Mouse (Mus musculus) stomach, embryonic 14.5 days (tissue): ENCODE measurements around the gene Bbox1. TPM values are rescaled to one million over a fixed set of nuclear protein-coding genes. Genes with fewer than 3 reads are reported as not detected.

Source experiments
- ATAC-seq: fragments of 200-750 bp; cut with Nextera tagmentation; 2 replicates; pipeline ENCODE4 v1.8.0; 2017; ENCODE audit warnings: low read depth, moderate TSS enrichment; ENCODE audit not compliant: insufficient number of reproducible peaks, insufficient read depth, low FRiP score
- H3K27ac ChIP-seq: fragments of 300-500 bp; sonication (generic); 2 replicates; pipeline ENCODE4 v1.5.1; 2014; ENCODE audit warnings: mild to moderate bottlenecking, low read length, moderate library complexity, mixed read lengths
- H3K27me3 ChIP-seq: fragments of 300-500 bp; sonication (generic); 2 replicates; pipeline ENCODE4 v1.6.1; 2014; ENCODE audit warnings: low read length, control low read depth, mixed read lengths; ENCODE audit not compliant: control insufficient read depth, insufficient read depth
- H3K36me3 ChIP-seq: fragments of 300-500 bp; sonication (generic); 2 replicates; pipeline ENCODE4 v1.6.1; 2014; ENCODE audit warnings: mild to moderate bottlenecking, control low read depth, low read length, moderate library complexity, mixed read lengths; ENCODE audit not compliant: control insufficient read depth, insufficient read depth
- H3K4me1 ChIP-seq: fragments of 300-500 bp; sonication (generic); 2 replicates; pipeline ENCODE4 v1.6.1; 2014; ENCODE audit warnings: low read length, control low read depth, mixed read lengths; ENCODE audit not compliant: control insufficient read depth, insufficient read depth
- H3K4me2 ChIP-seq: fragments of 300-500 bp; sonication (generic); replicated peaks from 2 replicates; pipeline ENCODE4 v1.6.1; 2014; ENCODE audit warnings: low read depth, low read length, control low read depth
- H3K4me3 ChIP-seq: fragments of 300-500 bp; sonication (generic); 2 replicates; pipeline ENCODE4 v1.5.1; 2014; ENCODE audit warnings: low read depth, low read length, control low read depth
- H3K9ac ChIP-seq: fragments of 300-500 bp; sonication (generic); replicated peaks from 2 replicates; pipeline ENCODE4 v1.6.1; 2014; ENCODE audit warnings: low read depth, mild to moderate bottlenecking, control low read depth, low read length, moderate library complexity, mixed read lengths
- H3K9me3 ChIP-seq: fragments of 300-500 bp; sonication (generic); 2 replicates; pipeline ENCODE4 v1.6.1; 2016; ENCODE audit warnings: low read depth, low read length, control low read depth; ENCODE audit not compliant: control insufficient read depth
- WGBS: fragments of 180-500 bp; shearing (Covaris S2); extraction: QIAGEN DNeasy Blood & Tissue Kit; methylation state at CpG from one replicate; pipeline ENCODE4 v1.1.7; 2014; 5-methylcytosine and 5-hydroxymethylcytosine counted together
- polyA plus RNA-seq: library from polyadenylated mRNA; unstranded; fragments of >200 nt; fragmentation: Nextera tagmentation; extraction: Ambion mirVana; gene quantifications from 2 replicates; pipeline ENCODE4 v1.2.1, GENCODE M21; 2014

Bbox1 gene
- polyA plus RNA-seq, 1 experiment from 2014 or later, result 0.17 TPM

DNA sequence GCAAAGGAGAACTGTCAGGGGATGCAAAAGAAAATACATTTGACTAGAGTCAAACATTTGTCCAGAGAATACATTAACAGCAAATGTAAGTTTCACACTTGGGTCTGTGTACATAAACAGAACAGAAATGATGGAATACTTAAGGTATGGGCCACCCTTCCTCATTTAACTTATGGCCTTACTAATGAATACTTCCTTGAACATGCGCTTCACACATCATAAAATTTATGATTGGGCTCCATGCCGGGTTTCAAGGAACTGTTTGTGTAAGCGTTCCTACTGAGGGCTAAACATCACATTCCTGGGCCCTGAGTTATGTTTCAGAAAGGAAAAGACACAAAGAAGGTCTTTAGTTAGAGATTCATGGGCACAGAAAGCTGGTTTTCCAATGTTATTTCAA is 19.4 kb downstream of the Bbox1 start:
- H3K36me3 ChIP-seq, result no peaks in the 10 kb centered on the region
- no peak overlapping the region for H3K4me2 ChIP-seq
- 28% methylated on average over 3 of the region's 3 CpGs for WGBS
- no peak overlapping the region for H3K4me3 ChIP-seq
- no peak overlapping the region for H3K9ac ChIP-seq
- 0 out of 2 replicates have a peak, but pooled peaks cover 2% of the 10 kb centered on the region for H3K4me1 ChIP-seq
- H3K9me3 ChIP-seq, result no peaks in the 10 kb centered on the region
- H3K27ac ChIP-seq, result no peak overlapping the region
- ATAC-seq, result no peak; the same call in 1 of the 2 replicates
- H3K27me3 ChIP-seq, result no peaks in the 10 kb centered on the region

DNA sequence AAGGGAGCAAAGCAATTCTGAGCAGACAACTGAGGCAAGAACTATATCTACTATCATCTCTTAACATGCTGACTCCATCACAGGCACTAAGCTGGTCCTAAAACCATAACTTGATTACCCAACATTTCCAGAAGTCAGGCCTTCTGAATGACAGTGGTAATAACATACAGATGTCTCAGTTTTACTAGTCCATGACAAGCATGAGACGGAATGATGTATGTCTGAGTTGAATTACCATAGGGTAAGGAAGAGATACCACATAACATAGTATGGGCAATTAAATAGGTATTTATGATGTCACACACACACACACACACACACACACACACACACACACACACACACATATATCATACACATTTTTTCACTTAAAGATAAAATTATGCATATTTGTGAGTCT is 26.4 kb downstream of the Bbox1 start:
- H3K9me3 ChIP-seq, result no peaks in the 10 kb centered on the region
- no peaks in the 10 kb centered on the region for H3K27me3 ChIP-seq
- H3K9ac ChIP-seq, result no peak overlapping the region
- no peak overlapping the region for H3K4me3 ChIP-seq
- H3K4me2 ChIP-seq, result no peak overlapping the region
- H3K4me1 ChIP-seq, result peaks cover 3% of the 10 kb centered on the region; the same call in 1 of the 2 replicates
- H3K36me3 ChIP-seq, result no peaks in the 10 kb centered on the region
- no peak for ATAC-seq
- H3K27ac ChIP-seq, result no peak overlapping the region
- WGBS, result 91% methylated on average over 1 of the region's 1 CpGs

DNA sequence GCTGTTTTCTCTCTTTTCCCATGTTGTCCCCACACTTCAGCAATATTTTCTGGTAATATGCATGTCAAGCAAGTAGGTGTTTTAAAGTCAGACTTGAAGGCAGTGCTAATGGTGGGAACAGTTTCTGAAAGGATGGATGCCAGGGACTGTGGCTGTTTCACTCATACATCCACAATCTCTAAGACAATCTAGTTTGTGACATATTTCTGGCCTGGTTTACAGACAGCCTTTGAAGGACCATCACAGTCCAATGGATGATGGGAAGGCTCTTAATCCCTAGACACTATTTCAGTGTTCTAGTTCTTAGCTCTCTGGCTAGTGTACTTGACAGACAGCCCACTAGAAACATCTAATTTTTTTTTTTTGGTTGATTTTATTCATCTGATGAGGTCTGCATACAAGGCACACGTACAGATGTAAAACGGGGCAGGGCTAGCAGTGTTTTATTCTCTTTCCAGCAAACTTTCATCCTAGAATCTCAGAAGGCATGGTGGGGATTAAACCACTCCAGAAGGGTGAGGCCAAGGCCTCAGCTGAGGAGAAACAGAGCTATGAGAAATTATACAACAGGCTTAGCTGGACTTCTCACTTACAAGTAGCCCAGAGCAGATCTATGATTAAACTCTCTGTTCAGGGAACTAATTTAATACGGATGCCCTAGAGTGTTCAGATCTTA is 28.4 kb downstream of the Bbox1 start:
- no peak overlapping the region for H3K4me3 ChIP-seq
- ATAC-seq, result peak; percentile 42; the same call in 1 of the 2 replicates
- WGBS, result 50% methylated on average over 3 of the region's 3 CpGs
- H3K9me3 ChIP-seq, result no peaks in the 10 kb centered on the region
- H3K36me3 ChIP-seq, result no peaks in the 10 kb centered on the region
- H3K9ac ChIP-seq, result no peak overlapping the region
- peaks cover 3% of the 10 kb centered on the region; the same call in 1 of the 2 replicates for H3K4me1 ChIP-seq
- H3K4me2 ChIP-seq, result no peak overlapping the region
- no peaks in the 10 kb centered on the region for H3K27me3 ChIP-seq
- H3K27ac ChIP-seq, result peak overlapping the region; percentile 53; the same call in 1 of the 2 replicates

DNA sequence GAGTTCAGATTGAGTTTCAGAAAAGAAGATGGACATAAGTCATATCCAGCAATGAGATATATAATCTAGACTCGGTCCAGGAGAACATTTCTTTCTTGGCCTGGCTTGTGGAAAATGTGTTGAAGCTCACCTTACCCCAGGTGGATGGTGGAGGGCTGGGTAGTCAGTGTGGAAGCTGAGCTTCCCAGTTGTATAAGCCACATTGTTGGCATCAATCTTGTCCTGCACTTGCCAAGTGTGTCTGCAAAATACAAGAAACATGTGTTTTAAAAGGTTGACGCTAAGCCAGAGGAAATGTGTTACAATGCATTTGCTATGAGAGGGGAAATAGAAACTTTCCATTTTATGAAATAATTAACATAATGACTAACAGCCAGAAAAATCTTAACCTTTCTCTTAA is 38.9 kb downstream of the Bbox1 start:
- no peaks in the 10 kb centered on the region for H3K27me3 ChIP-seq
- no peak overlapping the region for H3K9ac ChIP-seq
- H3K4me1 ChIP-seq, result no peaks in the 10 kb centered on the region
- peak; percentile 28; the same call in 1 of the 2 replicates for ATAC-seq
- H3K36me3 ChIP-seq, result no peaks in the 10 kb centered on the region
- no peak overlapping the region for H3K27ac ChIP-seq
- no peak overlapping the region for H3K4me2 ChIP-seq
- no peaks in the 10 kb centered on the region for H3K9me3 ChIP-seq
- WGBS, result 54% methylated on average over 2 of the region's 2 CpGs
- no peak overlapping the region for H3K4me3 ChIP-seq

DNA sequence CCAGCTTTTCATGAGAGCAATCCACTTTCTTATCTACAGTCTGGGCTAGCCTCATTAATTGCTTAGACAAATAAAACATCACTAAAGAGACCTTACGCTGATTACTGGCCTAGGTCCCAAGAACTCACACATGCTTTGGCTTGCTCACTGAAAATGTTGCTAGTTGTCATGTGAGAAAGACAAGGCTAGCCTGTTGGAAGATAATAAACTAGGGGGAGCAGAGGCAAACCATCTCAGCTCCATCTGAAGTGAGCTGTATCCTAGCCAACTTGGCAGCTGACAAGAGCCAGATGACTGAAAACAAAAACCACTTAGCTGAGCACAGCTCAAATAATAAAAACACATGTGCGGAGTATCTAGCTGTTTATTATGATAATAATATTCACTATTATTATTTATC is 40.2 kb downstream of the Bbox1 start:
- H3K9me3 ChIP-seq, result no peaks in the 10 kb centered on the region
- H3K36me3 ChIP-seq, result no peaks in the 10 kb centered on the region
- peak; percentile 58; the same call in 1 of the 2 replicates for ATAC-seq
- 39% methylated on average over 2 of the region's 2 CpGs for WGBS
- H3K27ac ChIP-seq, result no peak overlapping the region; the same call in 1 of the 2 replicates
- no peak overlapping the region for H3K4me2 ChIP-seq
- H3K27me3 ChIP-seq, result no peaks in the 10 kb centered on the region
- H3K4me3 ChIP-seq, result no peak overlapping the region
- H3K4me1 ChIP-seq, result no peaks in the 10 kb centered on the region
- H3K9ac ChIP-seq, result no peak overlapping the region

DNA sequence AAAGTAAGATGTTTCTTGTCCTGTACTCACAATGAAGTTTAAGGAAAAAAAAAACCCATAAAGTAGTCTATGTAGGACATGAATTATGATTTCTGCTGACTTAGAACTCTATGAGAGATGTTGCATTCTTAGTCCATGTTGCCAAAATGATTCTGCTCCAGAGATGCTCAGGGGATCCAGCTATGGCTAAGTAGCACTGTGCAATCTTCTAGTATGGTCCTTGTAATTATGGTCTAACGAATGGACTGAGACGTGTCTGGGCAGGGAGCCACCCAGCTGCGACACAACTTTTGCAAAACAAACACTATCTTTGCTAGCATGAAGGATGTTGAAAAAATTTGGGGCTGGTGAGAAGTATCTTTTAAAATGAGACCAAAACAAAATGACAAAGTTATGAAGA is 45.1 kb downstream of the Bbox1 start:
- H3K4me3 ChIP-seq, result no peak overlapping the region
- no peak overlapping the region for H3K9ac ChIP-seq
- WGBS, result 70% methylated on average over 3 of the region's 3 CpGs
- H3K36me3 ChIP-seq, result no peaks in the 10 kb centered on the region
- no peaks in the 10 kb centered on the region for H3K27me3 ChIP-seq
- H3K27ac ChIP-seq, result no peak overlapping the region
- no peak overlapping the region for H3K4me2 ChIP-seq
- H3K4me1 ChIP-seq, result no peaks in the 10 kb centered on the region
- H3K9me3 ChIP-seq, result no peaks in the 10 kb centered on the region
- ATAC-seq, result no peak

DNA sequence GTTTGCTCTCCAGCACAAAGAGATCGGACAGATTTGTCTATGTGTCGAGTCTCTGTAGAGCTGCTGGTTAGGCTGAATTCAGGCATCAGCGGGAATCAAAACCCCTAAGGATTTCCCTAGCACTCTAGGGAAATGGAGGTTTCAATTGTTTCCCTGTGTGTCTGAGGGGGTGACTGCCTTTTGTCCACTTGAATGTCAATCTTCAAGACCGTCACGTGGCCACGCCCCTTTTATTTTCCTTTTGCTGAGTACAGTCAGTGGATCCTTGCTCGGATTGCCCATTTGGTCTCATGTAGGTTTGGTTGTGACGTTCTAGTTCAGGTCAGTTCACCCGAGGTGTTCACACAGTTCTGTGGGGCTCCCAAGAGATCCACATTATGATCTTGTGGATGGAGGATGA is 82.1 kb downstream of the Bbox1 start:
- H3K27me3 ChIP-seq, result no peaks in the 10 kb centered on the region
- no peaks in the 10 kb centered on the region for H3K36me3 ChIP-seq
- 84% methylated on average over 9 of the region's 9 CpGs for WGBS
- H3K4me1 ChIP-seq, result no peaks in the 10 kb centered on the region
- no peaks in the 10 kb centered on the region for H3K9me3 ChIP-seq
- no peak overlapping the region for H3K4me2 ChIP-seq
- H3K9ac ChIP-seq, result no peak overlapping the region
- ATAC-seq, result no peak
- H3K27ac ChIP-seq, result no peak overlapping the region
- no peak overlapping the region for H3K4me3 ChIP-seq

DNA sequence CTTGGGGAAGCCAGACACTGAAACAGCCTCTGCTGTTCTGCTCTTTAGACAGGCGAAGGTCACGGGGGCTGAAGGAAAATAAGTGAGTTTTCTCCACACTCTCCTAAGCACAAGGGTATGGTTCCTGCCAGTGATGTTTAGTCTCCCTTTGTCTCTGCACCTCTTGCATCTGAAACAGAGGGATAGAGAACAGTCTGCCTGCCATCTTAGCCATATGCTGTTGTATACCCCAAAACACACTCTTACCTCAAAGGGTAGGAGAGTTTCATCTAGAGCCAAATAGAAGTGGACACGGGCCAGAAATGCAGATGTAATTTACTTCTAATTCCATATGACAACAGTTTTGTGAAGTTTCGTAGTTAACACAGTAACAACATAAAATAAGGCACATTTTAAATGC is 83.6 kb downstream of the Bbox1 start:
- no peak for ATAC-seq
- Histone ChIP-seq H3K9me3 (no peaks in the 10 kb centered on the region), H3K4me2 (no peak overlapping the region), H3K36me3 (no peaks in the 10 kb centered on the region), H3K4me3 (no peak overlapping the region), H3K4me1 (no peaks in the 10 kb centered on the region), H3K27me3 (no peaks in the 10 kb centered on the region), H3K9ac (no peak overlapping the region), H3K27ac (no peak overlapping the region)
- 76% methylated on average over 4 of the region's 4 CpGs for WGBS
